Mouse (Mus musculus) embryonic facial prominence, embryonic 13.5 days (tissue): ENCODE data around the gene Hira. TPM values are rescaled to one million over a fixed set of nuclear protein-coding genes. Genes with fewer than 3 reads are reported as not detected.
"Not testable (repeated sequence)": the region's sequence is repeated elsewhere in the genome, so short reads cannot be mapped to it uniquely, and the experiment has no call there.

Source experiments
- ATAC-seq: fragments of 200-750 bp; cut with Nextera tagmentation; 2 replicates; pipeline ENCODE4 v1.8.0; 2017; ENCODE audit warnings: low read depth; ENCODE audit not compliant: insufficient number of reproducible peaks, insufficient read depth, low FRiP score, low TSS enrichment
- H3K27ac ChIP-seq: fragments of 300-500 bp; sonication (generic); 2 replicates; pipeline ENCODE4 v1.5.1; 2015; ENCODE audit warnings: moderate library complexity, mild to moderate bottlenecking, inconsistent platforms
- H3K27me3 ChIP-seq: fragments of 300-500 bp; sonication (generic); 2 replicates; pipeline ENCODE4 v1.6.1; 2015; ENCODE audit warnings: mild to moderate bottlenecking, inconsistent platforms
- H3K36me3 ChIP-seq: fragments of 300-500 bp; sonication (generic); 2 replicates; pipeline ENCODE4 v1.6.1; 2015; ENCODE audit warnings: mild to moderate bottlenecking, inconsistent platforms
- H3K4me1 ChIP-seq: fragments of 300-500 bp; sonication (generic); 2 replicates; pipeline ENCODE4 v1.6.1; 2015; ENCODE audit warnings: inconsistent platforms
- H3K4me2 ChIP-seq: fragments of 300-500 bp; sonication (generic); 2 replicates; pipeline ENCODE4 v1.6.1; 2015; ENCODE audit warnings: moderate library complexity, mild to moderate bottlenecking, inconsistent platforms
- H3K4me3 ChIP-seq: fragments of 300-500 bp; sonication (generic); 2 replicates; pipeline ENCODE4 v1.5.1; 2015; ENCODE audit warnings: mild to moderate bottlenecking, inconsistent platforms
- H3K9ac ChIP-seq: fragments of 300-500 bp; sonication (generic); 2 replicates; pipeline ENCODE4 v1.6.1; 2015; ENCODE audit warnings: mild to moderate bottlenecking, inconsistent platforms
- H3K9me3 ChIP-seq: fragments of 300-500 bp; sonication (generic); 2 replicates; pipeline ENCODE4 v1.6.1; 2016; ENCODE audit warnings: inconsistent platforms
- WGBS: fragments of 180-500 bp; shearing (Covaris S2); methylation state at CpG from one replicate; pipeline ENCODE4 v1.1.7; 2015; ENCODE audit warnings: mixed read lengths; 5-methylcytosine and 5-hydroxymethylcytosine counted together
- polyA plus RNA-seq: library from polyadenylated mRNA; unstranded; fragments of >200 nt; fragmentation: Nextera tagmentation; extraction: Ambion mirVana; gene quantifications from 2 replicates; pipeline ENCODE4 v1.2.1, GENCODE M21; 2015

Gene Hira
- polyA plus RNA-seq, 1 experiment from 2014 or later = 15.8 TPM

- H3K4me2 ChIP-seq = no peak overlapping the region
- H3K9me3 ChIP-seq = no peaks in the 10 kb centered on the region
- no peak overlapping the region for H3K4me3 ChIP-seq
- H3K27me3 ChIP-seq = no peaks in the 10 kb centered on the region
- peaks cover 54% of the 10 kb centered on the region for H3K36me3 ChIP-seq
- H3K4me1 ChIP-seq = no peaks in the 10 kb centered on the region
- WGBS = 83% methylated on average over 5 of the region's 5 CpGs
- no peak overlapping the region for H3K9ac ChIP-seq
- no peak overlapping the region for H3K27ac ChIP-seq
- ATAC-seq = no peak
Measured at GRCm38 (mm10) chr16:18938321-18939082, 61.7 kb downstream of the Hira start.

- no peak overlapping the region for H3K27ac ChIP-seq
- no peaks in the 10 kb centered on the region for H3K4me1 ChIP-seq
- 90% methylated on average over 6 of the region's 6 CpGs for WGBS
- peaks cover 61% of the 10 kb centered on the region for H3K36me3 ChIP-seq
- no peaks in the 10 kb centered on the region for H3K9me3 ChIP-seq
- no peak overlapping the region for H3K4me3 ChIP-seq
- no peak for ATAC-seq
- no peak overlapping the region for H3K4me2 ChIP-seq
- no peaks in the 10 kb centered on the region for H3K27me3 ChIP-seq
- no peak overlapping the region for H3K9ac ChIP-seq
Measured at GRCm38 (mm10) chr16:18943906-18944305, 67.1 kb downstream of the Hira start.

GRCm38 (mm10) chr16:18948941-18949340 lies 72.1 kb downstream of the Hira start:
- Histone ChIP-seq H3K4me1 (no peaks in the 10 kb centered on the region), H3K4me2 (no peak overlapping the region), H3K36me3 (peaks cover 89% of the 10 kb centered on the region), H3K4me3 (no peak overlapping the region), H3K9me3 (no peaks in the 10 kb centered on the region), H3K27ac (no peak overlapping the region), H3K27me3 (no peaks in the 10 kb centered on the region), H3K9ac (no peak overlapping the region)
- ATAC-seq = no peak
- 98% methylated on average over 9 of the region's 9 CpGs for WGBS

- Histone ChIP-seq H3K4me3 (no peak overlapping the region), H3K9me3 (no peaks in the 10 kb centered on the region), H3K9ac (no peak overlapping the region), H3K36me3 (peaks cover 93% of the 10 kb centered on the region), H3K4me1 (no peaks in the 10 kb centered on the region), H3K4me2 (no peak overlapping the region), H3K27me3 (no peaks in the 10 kb centered on the region), H3K27ac (no peak overlapping the region)
- WGBS = 89% methylated on average over 2 of the region's 2 CpGs
- no peak for ATAC-seq
Measured at GRCm38 (mm10) chr16:18950351-18950750, 73.5 kb downstream of the Hira start.

GRCm38 (mm10) chr16:18952813-18953212 lies 76.0 kb downstream of the Hira start:
- Histone ChIP-seq H3K4me2 (no peak overlapping the region), H3K36me3 (peaks cover 94% of the 10 kb centered on the region)

GRCm38 (mm10) chr16:18955070-18955469 lies 78.2 kb downstream of the Hira start:
- H3K27ac ChIP-seq = no peak overlapping the region
- H3K9ac ChIP-seq = no peak overlapping the region
- peaks cover 80% of the 10 kb centered on the region for H3K36me3 ChIP-seq
- WGBS = 81% methylated on average over 3 of the region's 3 CpGs
- no peak for ATAC-seq
- no peak overlapping the region for H3K4me2 ChIP-seq
- peaks cover 3% of the 10 kb centered on the region for H3K9me3 ChIP-seq
- H3K27me3 ChIP-seq = no peaks in the 10 kb centered on the region
- H3K4me1 ChIP-seq = no peaks in the 10 kb centered on the region
- no peak overlapping the region for H3K4me3 ChIP-seq

More at GRCm38 (mm10) chr16:18952813-18953212, 76.0 kb downstream of the Hira start:
- H3K27ac ChIP-seq = no peak overlapping the region
- H3K4me3 ChIP-seq = no peak overlapping the region
- H3K4me1 ChIP-seq = no peaks in the 10 kb centered on the region
- no peak for ATAC-seq
- no peak overlapping the region for H3K9ac ChIP-seq
- H3K27me3 ChIP-seq = no peaks in the 10 kb centered on the region
- H3K9me3 ChIP-seq = no peaks in the 10 kb centered on the region

- no peak for ATAC-seq
- peaks cover 77% of the 10 kb centered on the region for H3K36me3 ChIP-seq
- H3K9me3 ChIP-seq = peaks cover 10% of the 10 kb centered on the region
- H3K4me3 ChIP-seq = no peak overlapping the region
- H3K27me3 ChIP-seq = no peaks in the 10 kb centered on the region
- H3K4me1 ChIP-seq = no peaks in the 10 kb centered on the region
- no peak overlapping the region for H3K27ac ChIP-seq
- no peak overlapping the region for H3K4me2 ChIP-seq
- H3K9ac ChIP-seq = no peak overlapping the region
Measured at GRCm38 (mm10) chr16:18963486-18963885, 86.6 kb downstream of the Hira start.

GRCm38 (mm10) chr16:18969420-18970128 lies 92.7 kb downstream of the Hira start:
- peaks cover 52% of the 10 kb centered on the region for H3K36me3 ChIP-seq
- no peaks in the 10 kb centered on the region for H3K9me3 ChIP-seq
- 95% methylated on average over 9 of the region's 9 CpGs for WGBS

GRCm38 (mm10) chr16:18970837-18971236 lies 94.0 kb downstream of the Hira start:
- H3K4me3 ChIP-seq = no peak overlapping the region
- H3K4me1 ChIP-seq = no peaks in the 10 kb centered on the region
- no peaks in the 10 kb centered on the region for H3K9me3 ChIP-seq
- H3K27me3 ChIP-seq = no peaks in the 10 kb centered on the region
- H3K27ac ChIP-seq = no peak overlapping the region
- 80% methylated on average over 3 of the region's 3 CpGs for WGBS
- peaks cover 43% of the 10 kb centered on the region for H3K36me3 ChIP-seq
- no peak overlapping the region for H3K9ac ChIP-seq
- H3K4me2 ChIP-seq = no peak overlapping the region
- ATAC-seq = no peak

More at GRCm38 (mm10) chr16:18969420-18970128, 92.7 kb downstream of the Hira start:
- Histone ChIP-seq H3K27ac (no peak overlapping the region), H3K4me2 (no peak overlapping the region), H3K4me1 (no peaks in the 10 kb centered on the region), H3K9ac (no peak overlapping the region), H3K27me3 (no peaks in the 10 kb centered on the region), H3K4me3 (no peak overlapping the region)
- ATAC-seq = no peak

GRCm38 (mm10) chr16:18975665-18976064 lies 98.8 kb downstream of the Hira start:
- 86% methylated on average over 23 of the region's 23 CpGs for WGBS
- H3K9ac ChIP-seq, H3K4me3 ChIP-seq, H3K27ac ChIP-seq, H3K9me3 ChIP-seq, H3K36me3 ChIP-seq, H3K27me3 ChIP-seq, H3K4me2 ChIP-seq, ATAC-seq, H3K4me1 ChIP-seq: not testable (repeated sequence)

- Histone ChIP-seq H3K27ac (no peak overlapping the region), H3K4me2 (no peak overlapping the region), H3K4me1 (no peaks in the 10 kb centered on the region), H3K9me3 (peaks cover 5% of the 10 kb centered on the region; the same call in 1 of the 2 replicates), H3K9ac (0 out of 2 replicates have a peak overlapping the region, but pooled peaks have one; percentile 16), H3K27me3 (no peaks in the 10 kb centered on the region), H3K4me3 (no peak overlapping the region; the same call in 1 of the 2 replicates), H3K36me3 (peaks cover under 1% of the 10 kb centered on the region)
- ATAC-seq = no peak
- 73% methylated on average over 23 of the region's 23 CpGs for WGBS
Measured at GRCm38 (mm10) chr16:18976315-18976714, 99.5 kb downstream of the Hira start.

GRCm38 (mm10) chr16:18986381-18986780 lies 109.5 kb downstream of the Hira start:
- Histone ChIP-seq H3K9ac (no peak overlapping the region), H3K4me3 (no peak overlapping the region), H3K27ac (no peak overlapping the region), H3K9me3 (no peaks in the 10 kb centered on the region), H3K4me1 (no peaks in the 10 kb centered on the region), H3K4me2 (no peak overlapping the region), H3K27me3 (no peaks in the 10 kb centered on the region), H3K36me3 (no peaks in the 10 kb centered on the region)
- no peak for ATAC-seq
- WGBS = 87% methylated on average over 3 of the region's 3 CpGs
